Mouse (Mus musculus): ENCODE results near the gene Ptpre. TPM values are rescaled to one million over a fixed set of nuclear protein-coding genes. Genes with fewer than 3 reads are reported as not detected.
"Not testable (repeated sequence)": the region's sequence is repeated elsewhere in the genome, so short reads cannot be mapped to it uniquely, and the experiment has no call there.

Ptpre gene
- polyA plus RNA-seq, 1 experiment: 0.72 TPM

GRCm38 (mm10) chr7:135676722-135677121, 139.4 kb downstream of the Ptpre start:
- no peak overlapping the region for H3K9ac ChIP-seq (ENCODE audit: low read depth, poor library complexity, severe bottlenecking)
- no peaks in the 10 kb centered on the region for H3K4me1 ChIP-seq (ENCODE audit: control insufficient read depth, insufficient read depth, low read length)
- no peak overlapping the region for H3K4me3 ChIP-seq (ENCODE audit: low read depth, low read length)
- H3K36me3 ChIP-seq (ENCODE audit: control insufficient read depth, insufficient read depth, low read length, poor library complexity, severe bottlenecking): no peaks in the 10 kb centered on the region
- H3K9me3 ChIP-seq (replicated peaks; ENCODE audit: control insufficient read depth, insufficient read depth, low read length, poor library complexity, severe bottlenecking): no peaks in the 10 kb centered on the region
- no peak for TF ChIP-seq EP300 (IDR thresholded peaks at IDR 0.05; ENCODE audit: insufficient read depth, low read depth, low read length)
- no peak for TF ChIP-seq POLR2A (IDR thresholded peaks at IDR 0.05; ENCODE audit: insufficient read depth, low read length)
- no peak for TF ChIP-seq CTCF (IDR thresholded peaks at IDR 0.05; ENCODE audit: low read depth, low read length)
- H3K27me3 ChIP-seq (ENCODE audit: control insufficient read depth, insufficient read depth, low read length, poor library complexity, severe bottlenecking): no peaks in the 10 kb centered on the region
- H3K27ac ChIP-seq (ENCODE audit: insufficient read depth, low read length): no peak overlapping the region

GRCm38 (mm10) chr7:135680334-135680733, 143.1 kb downstream of the Ptpre start:
- TF ChIP-seq CTCF (IDR thresholded peaks at IDR 0.05; ENCODE audit: low read depth, low read length) (peak; percentile 59), EP300 (IDR thresholded peaks at IDR 0.05; ENCODE audit: insufficient read depth, low read depth, low read length) (no peak)
- H3K36me3 ChIP-seq (ENCODE audit: control insufficient read depth, insufficient read depth, low read length, poor library complexity, severe bottlenecking): no peaks in the 10 kb centered on the region
- H3K4me1 ChIP-seq (ENCODE audit: control insufficient read depth, insufficient read depth, low read length): no peaks in the 10 kb centered on the region
- H3K9ac ChIP-seq (ENCODE audit: low read depth, poor library complexity, severe bottlenecking): no peak overlapping the region
- no peaks in the 10 kb centered on the region for H3K9me3 ChIP-seq (replicated peaks; ENCODE audit: control insufficient read depth, insufficient read depth, low read length, poor library complexity, severe bottlenecking)
- no peaks in the 10 kb centered on the region for H3K27me3 ChIP-seq (ENCODE audit: control insufficient read depth, insufficient read depth, low read length, poor library complexity, severe bottlenecking)
- H3K4me3 ChIP-seq (ENCODE audit: low read depth, low read length): no peak overlapping the region
- H3K27ac ChIP-seq (ENCODE audit: insufficient read depth, low read length): no peak overlapping the region

GRCm38 (mm10) chr7:135684098-135684497, 146.8 kb downstream of the Ptpre start:
- not testable (repeated sequence) for H3K27me3 ChIP-seq (ENCODE audit: control insufficient read depth, insufficient read depth, low read length, poor library complexity, severe bottlenecking); H3K27ac ChIP-seq (ENCODE audit: insufficient read depth, low read length); H3K9ac ChIP-seq (ENCODE audit: low read depth, poor library complexity, severe bottlenecking)

DNA sequence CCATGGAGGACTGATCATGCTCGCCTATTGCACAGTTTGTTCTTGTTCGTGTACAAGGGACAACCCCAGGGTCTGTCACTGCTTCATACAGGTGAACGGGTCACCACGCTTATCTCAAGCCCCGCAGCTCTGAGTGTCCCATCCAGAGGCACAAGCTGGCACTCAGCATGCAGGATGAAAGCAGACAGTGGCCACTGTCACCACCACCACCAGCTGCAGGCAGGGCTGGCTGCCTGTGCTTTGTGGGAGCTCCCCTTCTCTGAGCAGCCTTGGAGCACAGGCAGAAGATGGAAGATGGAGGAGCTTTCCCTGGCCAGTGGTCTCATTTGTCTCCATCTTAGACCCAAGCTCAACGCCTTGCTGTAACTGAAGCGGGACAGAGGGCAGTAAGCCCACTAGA, 147.7 kb downstream of the Ptpre start:
- Histone ChIP-seq H3K36me3 (ENCODE audit: control insufficient read depth, insufficient read depth, low read length, poor library complexity, severe bottlenecking) (peaks cover 28% of the 10 kb centered on the region), H3K4me1 (ENCODE audit: control insufficient read depth, insufficient read depth, low read length) (no peaks in the 10 kb centered on the region)

More at GRCm38 (mm10) chr7:135684098-135684497, 146.8 kb downstream of the Ptpre start:
- H3K9me3 ChIP-seq (replicated peaks; ENCODE audit: control insufficient read depth, insufficient read depth, low read length, poor library complexity, severe bottlenecking); H3K4me3 ChIP-seq (ENCODE audit: low read depth, low read length); H3K4me1 ChIP-seq (ENCODE audit: control insufficient read depth, insufficient read depth, low read length): not testable (repeated sequence)
- peaks cover 23% of the 10 kb centered on the region for H3K36me3 ChIP-seq (ENCODE audit: control insufficient read depth, insufficient read depth, low read length, poor library complexity, severe bottlenecking)

GRCm38 (mm10) chr7:135689396-135689795, 152.1 kb downstream of the Ptpre start:
- H3K27ac ChIP-seq (ENCODE audit: insufficient read depth, low read length): no peak overlapping the region
- no peak overlapping the region for H3K9ac ChIP-seq (ENCODE audit: low read depth, poor library complexity, severe bottlenecking)
- H3K9me3 ChIP-seq (replicated peaks; ENCODE audit: control insufficient read depth, insufficient read depth, low read length, poor library complexity, severe bottlenecking): no peaks in the 10 kb centered on the region
- no peaks in the 10 kb centered on the region for H3K4me1 ChIP-seq (ENCODE audit: control insufficient read depth, insufficient read depth, low read length)
- H3K36me3 ChIP-seq (ENCODE audit: control insufficient read depth, insufficient read depth, low read length, poor library complexity, severe bottlenecking): peaks cover 60% of the 10 kb centered on the region
- H3K4me3 ChIP-seq (ENCODE audit: low read depth, low read length): no peak overlapping the region
- TF ChIP-seq POLR2A (IDR thresholded peaks at IDR 0.05; ENCODE audit: insufficient read depth, low read length) (no peak), EP300 (IDR thresholded peaks at IDR 0.05; ENCODE audit: insufficient read depth, low read depth, low read length) (no peak), CTCF (IDR thresholded peaks at IDR 0.05; ENCODE audit: low read depth, low read length) (no peak)
- no peaks in the 10 kb centered on the region for H3K27me3 ChIP-seq (ENCODE audit: control insufficient read depth, insufficient read depth, low read length, poor library complexity, severe bottlenecking)

More for the DNA sequence above, 147.7 kb downstream of the Ptpre start:
- Histone ChIP-seq H3K27me3 (ENCODE audit: control insufficient read depth, insufficient read depth, low read length, poor library complexity, severe bottlenecking) (no peaks in the 10 kb centered on the region), H3K4me3 (ENCODE audit: low read depth, low read length) (no peak overlapping the region), H3K9ac (ENCODE audit: low read depth, poor library complexity, severe bottlenecking) (no peak overlapping the region), H3K27ac (ENCODE audit: insufficient read depth, low read length) (no peak overlapping the region), H3K9me3 (replicated peaks; ENCODE audit: control insufficient read depth, insufficient read depth, low read length, poor library complexity, severe bottlenecking) (no peaks in the 10 kb centered on the region)
- no peak for TF ChIP-seq EP300 (IDR thresholded peaks at IDR 0.05; ENCODE audit: insufficient read depth, low read depth, low read length)
- no peak for TF ChIP-seq POLR2A (IDR thresholded peaks at IDR 0.05; ENCODE audit: insufficient read depth, low read length)
- no peak for TF ChIP-seq CTCF (IDR thresholded peaks at IDR 0.05; ENCODE audit: low read depth, low read length)

DNA sequence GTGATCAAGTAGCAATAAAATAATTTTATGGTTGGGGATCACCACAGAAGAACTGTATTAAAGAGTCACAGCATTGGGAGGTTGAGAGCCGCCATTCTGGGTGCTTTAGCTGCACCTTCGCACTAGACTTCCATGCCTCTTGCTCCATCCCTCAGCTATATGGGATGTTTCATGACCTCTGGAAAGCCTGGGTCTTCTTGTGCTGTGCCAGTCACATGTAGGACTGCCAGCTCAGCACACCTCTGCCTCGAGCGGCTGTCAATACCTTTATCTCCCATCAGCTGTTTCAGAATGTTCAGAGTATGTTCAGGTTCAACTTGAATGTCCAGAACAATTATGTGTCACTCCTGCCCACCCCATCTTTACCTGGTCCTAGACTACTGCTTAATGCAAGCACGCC, 154.7 kb downstream of the Ptpre start:
- Histone ChIP-seq H3K4me1 (ENCODE audit: control insufficient read depth, insufficient read depth, low read length) (no peaks in the 10 kb centered on the region), H3K27me3 (ENCODE audit: control insufficient read depth, insufficient read depth, low read length, poor library complexity, severe bottlenecking) (no peaks in the 10 kb centered on the region), H3K4me3 (ENCODE audit: low read depth, low read length) (no peak overlapping the region), H3K9ac (ENCODE audit: low read depth, poor library complexity, severe bottlenecking) (no peak overlapping the region), H3K9me3 (replicated peaks; ENCODE audit: control insufficient read depth, insufficient read depth, low read length, poor library complexity, severe bottlenecking) (no peaks in the 10 kb centered on the region), H3K27ac (ENCODE audit: insufficient read depth, low read length) (no peak overlapping the region), H3K36me3 (ENCODE audit: control insufficient read depth, insufficient read depth, low read length, poor library complexity, severe bottlenecking) (peaks cover 77% of the 10 kb centered on the region)
- no peak for TF ChIP-seq POLR2A (IDR thresholded peaks at IDR 0.05; ENCODE audit: insufficient read depth, low read length)
- no peak for TF ChIP-seq EP300 (IDR thresholded peaks at IDR 0.05; ENCODE audit: insufficient read depth, low read depth, low read length)
- TF ChIP-seq CTCF (IDR thresholded peaks at IDR 0.05; ENCODE audit: low read depth, low read length): no peak

All from ES-Bruce4 (cell line).